Mouse (Mus musculus) heart, embryonic 11.5 days (tissue): Measurements from ENCODE around the gene Glis3. TPM values are rescaled to one million over a fixed set of nuclear protein-coding genes. Genes with fewer than 3 reads are reported as not detected.

ENCODE experiments used
- ATAC-seq: fragments of 200-750 bp; cut with Nextera tagmentation; replicated peaks from 2 replicates; pipeline ENCODE4 v1.8.0; 2017; ENCODE audit warnings: moderate library complexity; ENCODE audit not compliant: insufficient number of reproducible peaks, low FRiP score, low TSS enrichment
- H3K27ac ChIP-seq: fragments of 300-500 bp; sonication (generic); 2 replicates; pipeline ENCODE4 v1.5.1; 2014; ENCODE audit warnings: mild to moderate bottlenecking, low read depth, low read length
- H3K27me3 ChIP-seq: fragments of 300-500 bp; sonication (generic); 2 replicates; pipeline ENCODE4 v1.6.1; 2014; ENCODE audit warnings: mild to moderate bottlenecking, low read length, mixed read lengths; ENCODE audit not compliant: control insufficient read depth, insufficient read depth
- H3K36me3 ChIP-seq: fragments of 300-500 bp; sonication (generic); 2 replicates; pipeline ENCODE4 v1.6.1; 2014; ENCODE audit warnings: mild to moderate bottlenecking, low read length, moderate library complexity, mixed read lengths; ENCODE audit not compliant: control insufficient read depth, insufficient read depth
- H3K4me1 ChIP-seq: fragments of 300-500 bp; sonication (generic); 2 replicates; pipeline ENCODE4 v1.6.1; 2014; ENCODE audit warnings: low read length; ENCODE audit not compliant: control insufficient read depth, insufficient read depth
- H3K4me2 ChIP-seq: fragments of 300-500 bp; sonication (generic); 2 replicates; pipeline ENCODE4 v1.6.1; 2014; ENCODE audit warnings: mild to moderate bottlenecking, moderate library complexity
- H3K4me3 ChIP-seq: fragments of 300-500 bp; sonication (generic); 2 replicates; pipeline ENCODE4 v1.5.1; 2014; ENCODE audit warnings: low read depth, low read length
- H3K9ac ChIP-seq: fragments of 300-500 bp; sonication (generic); 2 replicates; pipeline ENCODE4 v1.6.1; 2014; ENCODE audit warnings: mild to moderate bottlenecking, low read depth, low read length, moderate library complexity
- H3K9me3 ChIP-seq: fragments of 300-500 bp; sonication (generic); replicated peaks from 2 replicates; pipeline ENCODE4 v1.6.1; 2016; ENCODE audit warnings: low read length; ENCODE audit not compliant: control insufficient read depth
- WGBS: fragments of 180-500 bp; shearing (Covaris S2); extraction: QIAGEN DNeasy Blood & Tissue Kit; methylation state at CpG from one replicate; pipeline ENCODE4 v1.1.7; 2014; ENCODE audit not compliant: insufficient replicate concordance; 5-methylcytosine and 5-hydroxymethylcytosine counted together
- polyA plus RNA-seq: library from polyadenylated mRNA; unstranded; fragments of >200 nt; fragmentation: Nextera tagmentation; extraction: Ambion mirVana; gene quantifications from 2 replicates; pipeline ENCODE4 v1.2.1, GENCODE M21; 2014

The Glis3 gene
- polyA plus RNA-seq, 1 experiment from 2014 or later = 1.3 TPM

DNA sequence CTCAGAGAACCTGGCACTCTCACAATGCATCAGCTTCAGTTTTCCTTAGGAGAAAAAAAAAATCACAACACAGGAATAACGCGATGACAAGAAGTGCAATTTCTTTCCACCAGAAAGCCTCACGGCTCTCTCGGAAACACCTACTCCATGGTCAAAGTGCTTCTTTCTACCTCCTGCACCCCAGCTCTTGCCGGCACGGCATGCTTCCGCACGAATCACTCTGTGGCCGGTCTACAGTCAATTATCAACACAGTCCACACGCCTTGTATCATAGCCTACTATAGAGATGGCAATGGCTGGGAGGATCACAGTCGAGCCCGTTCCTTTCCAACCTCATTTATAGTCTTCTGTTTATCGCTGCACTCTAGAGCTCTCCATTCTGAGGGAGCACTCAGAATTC lies 150.9 kb downstream of the Glis3 start:
- Histone ChIP-seq H3K9me3 (no peaks in the 10 kb centered on the region), H3K4me2 (no peak overlapping the region), H3K27ac (no peak overlapping the region), H3K4me1 (no peaks in the 10 kb centered on the region), H3K9ac (no peak overlapping the region), H3K27me3 (no peaks in the 10 kb centered on the region), H3K4me3 (no peak overlapping the region), H3K36me3 (no peaks in the 10 kb centered on the region)
- 84% methylated on average over 13 of the region's 13 CpGs for WGBS
- no peak for ATAC-seq

DNA sequence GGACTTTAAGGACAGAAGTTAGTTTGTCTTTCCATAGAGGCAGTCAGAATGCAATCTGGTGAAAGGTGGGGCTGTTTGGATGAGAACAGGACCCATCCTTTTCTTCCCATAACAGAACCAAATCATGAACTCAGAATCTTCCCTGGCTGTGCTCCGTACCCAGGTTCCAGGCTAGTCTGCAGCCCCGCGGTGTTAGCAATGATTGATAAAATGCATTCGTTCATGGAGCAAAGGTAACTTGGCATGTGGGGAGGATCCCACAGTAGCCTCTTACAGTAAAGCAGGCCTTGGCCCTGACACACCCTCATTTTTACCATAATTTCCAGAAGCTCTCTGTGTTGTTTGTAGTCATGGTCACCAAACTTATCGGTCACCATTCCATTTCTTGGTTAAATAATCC lies 152.4 kb downstream of the Glis3 start:
- H3K4me1 ChIP-seq = no peaks in the 10 kb centered on the region
- no peak overlapping the region for H3K4me2 ChIP-seq
- WGBS = 84% methylated on average over 5 of the region's 5 CpGs
- H3K27ac ChIP-seq = no peak overlapping the region
- H3K9ac ChIP-seq = no peak overlapping the region
- ATAC-seq = no peak
- no peaks in the 10 kb centered on the region for H3K27me3 ChIP-seq
- H3K9me3 ChIP-seq = no peaks in the 10 kb centered on the region
- H3K36me3 ChIP-seq = no peaks in the 10 kb centered on the region
- H3K4me3 ChIP-seq = no peak overlapping the region

DNA sequence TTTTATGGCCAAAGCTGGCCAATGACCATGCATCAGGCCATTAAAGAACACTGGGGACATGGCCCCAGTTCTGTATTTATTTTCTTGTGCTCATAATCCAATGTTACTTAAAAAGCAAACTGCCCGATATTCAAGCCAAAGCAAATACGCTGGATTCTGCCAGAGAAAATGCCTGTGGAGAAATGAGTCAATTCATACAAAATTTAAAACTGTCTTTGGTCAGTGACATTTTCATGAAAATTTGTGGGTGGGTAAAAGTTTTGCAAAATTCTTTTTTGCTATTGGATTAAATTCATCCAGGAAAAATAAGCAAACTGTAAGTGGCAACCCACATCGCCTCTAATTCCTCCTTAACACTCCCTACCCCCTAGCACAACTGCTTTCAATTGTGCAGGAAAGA lies 154.5 kb downstream of the Glis3 start:
- H3K36me3 ChIP-seq = no peaks in the 10 kb centered on the region
- no peak overlapping the region for H3K27ac ChIP-seq
- H3K4me1 ChIP-seq = no peaks in the 10 kb centered on the region
- H3K4me3 ChIP-seq = no peak overlapping the region
- no peak overlapping the region for H3K9ac ChIP-seq
- no peaks in the 10 kb centered on the region for H3K9me3 ChIP-seq
- 79% methylated on average over 3 of the region's 3 CpGs for WGBS
- H3K27me3 ChIP-seq = no peaks in the 10 kb centered on the region
- no peak overlapping the region for H3K4me2 ChIP-seq
- ATAC-seq = no peak

DNA sequence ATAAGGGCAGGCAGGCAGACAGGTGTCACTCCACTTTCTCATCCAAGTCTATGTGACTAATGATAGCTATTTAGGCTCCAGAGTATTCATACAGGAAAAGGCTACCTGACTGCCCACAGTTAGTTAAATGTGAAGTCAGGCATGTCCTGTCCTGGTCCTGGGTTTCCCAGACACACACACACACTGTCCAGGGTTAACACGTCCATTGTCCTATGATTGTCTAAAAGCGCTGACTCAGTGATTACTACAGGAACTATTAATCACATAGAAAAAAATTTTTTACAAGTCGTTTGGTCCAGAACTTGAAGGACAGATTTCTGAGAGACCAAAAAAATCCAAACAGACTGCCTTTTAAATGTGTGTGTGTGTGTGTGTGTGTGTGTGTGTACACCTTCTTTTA lies 157.6 kb downstream of the Glis3 start:
- Histone ChIP-seq H3K9me3 (no peaks in the 10 kb centered on the region), H3K27me3 (no peaks in the 10 kb centered on the region), H3K4me1 (0 out of 2 replicates have a peak, but pooled peaks cover 3% of the 10 kb centered on the region), H3K36me3 (no peaks in the 10 kb centered on the region), H3K27ac (no peak overlapping the region), H3K4me2 (no peak overlapping the region), H3K4me3 (no peak overlapping the region), H3K9ac (no peak overlapping the region)
- WGBS = 78% methylated on average over 3 of the region's 3 CpGs
- no peak for ATAC-seq

DNA sequence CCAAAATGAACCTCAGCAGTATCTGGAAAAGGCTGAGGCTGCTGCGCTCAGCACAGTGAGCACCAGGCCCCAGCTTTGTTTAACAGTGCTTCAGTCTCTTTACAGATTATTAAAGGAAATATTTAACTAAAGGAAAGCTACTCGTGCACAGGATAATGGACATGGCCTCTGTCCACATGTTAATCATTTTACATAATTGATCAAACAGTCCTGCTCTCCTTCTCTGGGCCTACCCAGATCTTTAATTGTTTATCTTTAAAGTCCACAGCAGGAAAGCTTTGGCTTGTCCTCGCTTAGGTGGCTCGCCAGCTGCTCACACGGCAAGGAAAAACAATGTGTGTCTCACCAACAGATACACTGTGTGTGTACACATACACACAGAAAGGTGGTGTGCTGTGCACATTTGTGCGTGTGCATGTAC lies 159.1 kb downstream of the Glis3 start:
- WGBS = 73% methylated on average over 6 of the region's 6 CpGs
- H3K4me1 ChIP-seq = 0 out of 2 replicates have a peak, but pooled peaks cover 3% of the 10 kb centered on the region
- ATAC-seq = no peak
- H3K27me3 ChIP-seq = no peaks in the 10 kb centered on the region
- no peak overlapping the region for H3K4me3 ChIP-seq
- no peaks in the 10 kb centered on the region for H3K9me3 ChIP-seq
- H3K27ac ChIP-seq = no peak overlapping the region
- H3K9ac ChIP-seq = no peak overlapping the region
- no peak overlapping the region for H3K4me2 ChIP-seq
- H3K36me3 ChIP-seq = no peaks in the 10 kb centered on the region

DNA sequence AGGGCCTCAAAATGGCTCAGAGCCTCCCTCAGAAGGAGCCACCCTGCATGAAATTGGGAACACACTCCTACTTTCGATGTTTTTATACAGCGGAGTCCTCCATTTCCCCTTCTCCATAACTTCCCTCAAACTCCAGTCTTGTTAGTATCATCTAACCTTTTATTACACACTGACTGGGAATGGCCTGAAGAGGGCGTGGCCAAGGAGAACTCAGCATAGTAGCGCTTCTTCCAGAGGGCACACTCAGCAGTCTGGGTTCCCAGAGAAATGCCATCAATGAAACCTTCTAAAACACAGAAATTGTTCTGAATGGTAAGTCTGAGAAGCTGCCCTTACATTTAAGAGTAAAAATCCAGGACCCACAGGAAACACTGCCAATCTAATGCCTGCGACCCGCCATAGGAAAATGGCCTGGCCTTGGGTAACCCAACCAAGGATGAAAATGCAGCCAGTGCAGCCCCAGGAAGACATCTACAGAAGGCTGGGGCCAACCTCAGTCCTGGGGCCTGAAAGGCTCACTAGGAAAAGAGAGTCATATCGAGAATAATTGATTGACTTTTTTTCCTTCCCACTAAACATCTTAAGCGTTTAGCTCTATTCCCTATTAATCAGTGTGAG lies 159.6 kb downstream of the Glis3 start:
- no peak overlapping the region for H3K9ac ChIP-seq
- ATAC-seq = no peak
- 0 out of 2 replicates have a peak, but pooled peaks cover 3% of the 10 kb centered on the region for H3K4me1 ChIP-seq
- no peaks in the 10 kb centered on the region for H3K27me3 ChIP-seq
- 86% methylated on average over 8 of the region's 8 CpGs for WGBS
- H3K9me3 ChIP-seq = no peaks in the 10 kb centered on the region
- H3K36me3 ChIP-seq = no peaks in the 10 kb centered on the region
- no peak overlapping the region for H3K4me3 ChIP-seq
- H3K4me2 ChIP-seq = no peak overlapping the region
- H3K27ac ChIP-seq = no peak overlapping the region

DNA sequence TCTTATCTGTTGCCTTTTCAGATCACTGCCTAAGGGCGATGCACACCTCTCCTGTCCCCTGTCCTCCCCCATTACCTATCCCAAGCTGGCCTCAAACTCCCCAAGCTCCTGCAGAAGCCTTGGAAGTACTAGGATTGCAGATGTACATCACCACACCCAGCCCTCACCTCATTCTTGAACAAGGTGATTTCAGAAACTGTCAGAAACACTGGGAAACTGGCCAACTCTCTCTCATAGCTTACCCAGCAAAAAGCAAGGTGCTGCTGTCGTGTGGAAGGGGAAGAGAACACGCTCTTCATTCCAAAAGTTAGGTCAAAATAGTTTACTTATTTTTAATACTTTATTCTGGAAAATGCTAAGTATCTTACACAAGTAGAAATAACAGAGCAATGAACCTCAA lies 160.6 kb downstream of the Glis3 start:
- Histone ChIP-seq H3K4me1 (0 out of 2 replicates have a peak, but pooled peaks cover 3% of the 10 kb centered on the region), H3K27ac (no peak overlapping the region), H3K4me2 (no peak overlapping the region), H3K36me3 (no peaks in the 10 kb centered on the region), H3K9me3 (no peaks in the 10 kb centered on the region), H3K4me3 (no peak overlapping the region), H3K9ac (no peak overlapping the region), H3K27me3 (no peaks in the 10 kb centered on the region)
- no peak for ATAC-seq
- WGBS = 68% methylated on average over 3 of the region's 3 CpGs

DNA sequence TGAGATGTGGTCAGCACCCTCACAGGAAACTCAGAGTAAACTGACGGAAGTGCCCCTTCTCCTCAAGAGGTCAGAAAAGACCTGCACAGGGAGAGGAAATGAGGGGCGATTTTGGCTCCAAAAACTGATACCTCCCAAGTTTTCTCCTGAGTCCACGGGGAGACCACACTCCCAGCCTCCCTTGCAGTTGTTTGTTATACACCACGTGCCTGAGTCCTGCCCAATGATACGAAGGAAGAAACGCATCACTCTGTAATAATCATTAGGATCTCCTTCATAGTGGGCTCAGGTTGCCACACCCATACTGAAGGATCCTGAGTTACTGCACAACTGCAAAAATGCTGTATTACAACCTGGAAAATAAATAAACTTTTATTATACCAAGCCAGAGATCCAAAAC lies 161.0 kb downstream of the Glis3 start:
- no peaks in the 10 kb centered on the region for H3K9me3 ChIP-seq
- WGBS = 75% methylated on average over 6 of the region's 6 CpGs
- no peak overlapping the region for H3K9ac ChIP-seq
- H3K27me3 ChIP-seq = no peaks in the 10 kb centered on the region
- H3K4me3 ChIP-seq = no peak overlapping the region
- H3K4me2 ChIP-seq = no peak overlapping the region
- ATAC-seq = no peak
- no peak overlapping the region for H3K27ac ChIP-seq
- H3K4me1 ChIP-seq = 0 out of 2 replicates have a peak, but pooled peaks cover 3% of the 10 kb centered on the region
- H3K36me3 ChIP-seq = no peaks in the 10 kb centered on the region

DNA sequence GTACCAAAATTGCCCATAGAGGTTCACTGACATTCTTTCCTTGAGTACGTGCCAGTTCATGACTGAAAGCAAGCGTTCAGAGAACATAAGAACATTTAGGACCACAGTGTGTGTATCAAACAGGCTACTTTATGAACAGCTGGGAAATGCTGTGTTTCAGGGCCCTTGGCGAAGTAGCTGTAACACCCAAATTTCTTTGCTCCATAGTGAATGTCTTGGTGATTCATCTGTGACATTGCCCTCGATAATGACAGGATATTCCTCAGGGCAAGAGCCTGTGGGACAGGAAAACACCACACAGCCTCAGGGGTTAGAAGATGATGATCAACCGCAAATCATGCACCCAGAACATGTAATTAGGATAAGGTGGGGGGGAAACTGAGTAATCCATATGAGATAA lies 161.6 kb downstream of the Glis3 start:
- Histone ChIP-seq H3K27me3 (no peaks in the 10 kb centered on the region), H3K4me2 (no peak overlapping the region), H3K4me3 (no peak overlapping the region), H3K9me3 (no peaks in the 10 kb centered on the region), H3K9ac (no peak overlapping the region), H3K27ac (no peak overlapping the region), H3K4me1 (0 out of 2 replicates have a peak, but pooled peaks cover 3% of the 10 kb centered on the region), H3K36me3 (no peaks in the 10 kb centered on the region)
- 83% methylated on average over 5 of the region's 5 CpGs for WGBS
- ATAC-seq = no peak
